Mouse (Mus musculus) midbrain, embryonic 13.5 days (tissue): ENCODE measurements around the gene Ttbk2. TPM values are rescaled to one million over a fixed set of nuclear protein-coding genes. Genes with fewer than 3 reads are reported as not detected.
A peak's percentile ranks its signal among the peaks of the same experiment; 100 is the strongest.

ENCODE experiments used
- ATAC-seq: fragments of 200-750 bp; cut with Nextera tagmentation; 2 replicates; pipeline ENCODE4 v1.8.0; 2017; ENCODE audit warnings: mild to moderate bottlenecking, moderate TSS enrichment, moderate library complexity
- H3K27ac ChIP-seq: fragments of 300-500 bp; sonication (generic); 2 replicates; pipeline ENCODE4 v1.5.1; 2015; ENCODE audit warnings: inconsistent platforms, mild to moderate bottlenecking, moderate library complexity
- H3K27me3 ChIP-seq: fragments of 300-500 bp; sonication (generic); 2 replicates; pipeline ENCODE4 v1.6.1; 2015; ENCODE audit warnings: mild to moderate bottlenecking, inconsistent platforms
- H3K36me3 ChIP-seq: fragments of 300-500 bp; sonication (generic); 2 replicates; pipeline ENCODE4 v1.6.1; 2015; ENCODE audit warnings: mild to moderate bottlenecking, inconsistent platforms
- H3K4me1 ChIP-seq: fragments of 300-500 bp; sonication (generic); replicated peaks from 2 replicates; pipeline ENCODE4 v1.6.1; 2015; ENCODE audit warnings: inconsistent platforms
- H3K4me2 ChIP-seq: fragments of 300-500 bp; sonication (generic); replicated peaks from 2 replicates; pipeline ENCODE4 v1.6.1; 2015; ENCODE audit warnings: moderate library complexity, mild to moderate bottlenecking, inconsistent platforms
- H3K4me3 ChIP-seq: fragments of 300-500 bp; sonication (generic); replicated peaks from 2 replicates; pipeline ENCODE4 v1.5.1; 2015; ENCODE audit warnings: mild to moderate bottlenecking, inconsistent platforms
- H3K9ac ChIP-seq: fragments of 300-500 bp; sonication (generic); replicated peaks from 2 replicates; pipeline ENCODE4 v1.6.1; 2015; ENCODE audit warnings: mild to moderate bottlenecking, inconsistent platforms
- H3K9me3 ChIP-seq: fragments of 300-500 bp; sonication (generic); 2 replicates; pipeline ENCODE4 v1.6.1; 2016; ENCODE audit warnings: mild to moderate bottlenecking, inconsistent platforms
- WGBS: fragments of 180-500 bp; shearing (Covaris S2); methylation state at CpG from one replicate; pipeline ENCODE4 v1.1.7; 2015; 5-methylcytosine and 5-hydroxymethylcytosine counted together
- polyA plus RNA-seq: library from polyadenylated mRNA; unstranded; fragments of >200 nt; fragmentation: Nextera tagmentation; extraction: Ambion mirVana; gene quantifications from 2 replicates; pipeline ENCODE4 v1.2.1, GENCODE M21; 2015

The Ttbk2 gene
- polyA plus RNA-seq, 1 experiment from 2014 or later: 12.0 TPM

DNA sequence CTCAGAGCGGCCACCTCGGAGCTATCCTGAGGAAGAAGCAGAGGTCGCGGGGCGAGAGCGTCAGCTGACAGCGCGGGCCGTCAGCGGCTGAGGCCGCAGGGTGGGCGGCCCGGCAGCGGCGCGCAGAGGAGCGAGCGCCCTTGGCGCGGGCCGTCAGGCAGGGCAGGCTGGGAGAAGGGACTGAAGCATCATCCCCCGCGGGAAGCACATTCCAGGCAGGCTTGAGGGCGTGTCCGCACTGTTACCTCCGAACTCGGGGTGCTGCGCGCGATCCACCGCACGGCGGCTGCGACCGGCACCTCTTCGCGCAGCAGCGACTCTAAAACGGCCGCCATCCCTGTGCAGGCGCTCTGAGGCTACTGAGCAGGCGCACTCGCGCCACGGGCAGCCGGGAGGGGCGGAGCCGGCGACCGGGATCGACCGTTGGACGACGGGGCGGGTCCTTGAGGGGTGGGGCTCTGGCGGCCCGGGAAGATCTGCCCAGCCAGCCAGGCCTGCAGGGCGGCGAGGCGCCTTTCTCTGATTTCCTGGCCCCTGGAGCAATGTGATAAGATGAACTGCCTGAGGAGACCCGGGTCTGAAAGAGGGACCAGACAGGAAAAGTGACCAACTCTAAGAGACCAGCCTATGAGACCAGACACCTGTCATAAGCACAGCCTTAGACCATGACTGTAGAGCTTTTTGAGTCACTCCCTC lies 119.1 kb downstream of the Ttbk2 start:
- under 1% methylated on average over 61 of the region's 61 CpGs for WGBS
- no peaks in the 10 kb centered on the region for H3K27me3 ChIP-seq
- H3K36me3 ChIP-seq: peaks cover 27% of the 10 kb centered on the region

GRCm38 (mm10) chr2:120730639-120731166 lies 119.7 kb downstream of the Ttbk2 start:
- ATAC-seq: peak; percentile 46
- under 1% methylated on average over 46 of the region's 50 CpGs for WGBS
- no peaks in the 10 kb centered on the region for H3K27me3 ChIP-seq

More for the DNA sequence above, 119.1 kb downstream of the Ttbk2 start:
- peak; percentile 99 for ATAC-seq
- no peaks in the 10 kb centered on the region for H3K9me3 ChIP-seq
- H3K4me3 ChIP-seq: peak overlapping the region; percentile 93
- H3K27ac ChIP-seq: peak overlapping the region; percentile 93
- peak overlapping the region; percentile 93 for H3K9ac ChIP-seq
- peaks cover 36% of the 10 kb centered on the region for H3K4me1 ChIP-seq
- peak overlapping the region; percentile 89 for H3K4me2 ChIP-seq

GRCm38 (mm10) chr2:120729775-120730585 lies 120.4 kb downstream of the Ttbk2 start:
- Histone ChIP-seq H3K27me3 (no peaks in the 10 kb centered on the region), H3K4me3 (peak overlapping the region; percentile 93), H3K36me3 (peaks cover 38% of the 10 kb centered on the region), H3K4me2 (peak overlapping the region; percentile 89), H3K9me3 (no peaks in the 10 kb centered on the region), H3K9ac (peak overlapping the region; percentile 93), H3K4me1 (peaks cover 36% of the 10 kb centered on the region), H3K27ac (no peak overlapping the region)
- ATAC-seq: no peak
- WGBS: 10% methylated on average over 23 of the region's 23 CpGs

More at GRCm38 (mm10) chr2:120730639-120731166, 119.7 kb downstream of the Ttbk2 start:
- peak overlapping the region; percentile 89 for H3K4me2 ChIP-seq
- H3K4me1 ChIP-seq: peaks cover 36% of the 10 kb centered on the region
- H3K9ac ChIP-seq: peak overlapping the region; percentile 93
- no peaks in the 10 kb centered on the region for H3K9me3 ChIP-seq
- H3K36me3 ChIP-seq: peaks cover 31% of the 10 kb centered on the region
- H3K27ac ChIP-seq: peak overlapping the region; percentile 93
- H3K4me3 ChIP-seq: peak overlapping the region; percentile 93

- no peak overlapping the region for H3K4me2 ChIP-seq
- H3K4me3 ChIP-seq: no peak overlapping the region
- H3K4me1 ChIP-seq: peaks cover 13% of the 10 kb centered on the region
- H3K27ac ChIP-seq: no peak overlapping the region
- no peak for ATAC-seq
- H3K9ac ChIP-seq: no peak overlapping the region
- no peaks in the 10 kb centered on the region for H3K9me3 ChIP-seq
- peaks cover 89% of the 10 kb centered on the region for H3K36me3 ChIP-seq
- 86% methylated on average over 6 of the region's 6 CpGs for WGBS
- H3K27me3 ChIP-seq: no peaks in the 10 kb centered on the region
Measured at GRCm38 (mm10) chr2:120724176-120724575, 126.2 kb downstream of the Ttbk2 start.

- H3K4me2 ChIP-seq: no peak overlapping the region
- H3K9me3 ChIP-seq: no peaks in the 10 kb centered on the region
- no peak overlapping the region for H3K27ac ChIP-seq
- H3K36me3 ChIP-seq: peaks cover 93% of the 10 kb centered on the region
- H3K4me3 ChIP-seq: no peak overlapping the region
- no peaks in the 10 kb centered on the region for H3K27me3 ChIP-seq
- no peak for ATAC-seq
- no peak overlapping the region for H3K9ac ChIP-seq
- peaks cover 7% of the 10 kb centered on the region for H3K4me1 ChIP-seq
- WGBS: 80% methylated on average over 4 of the region's 4 CpGs
Measured at GRCm38 (mm10) chr2:120723621-120724020, 126.8 kb downstream of the Ttbk2 start.

DNA sequence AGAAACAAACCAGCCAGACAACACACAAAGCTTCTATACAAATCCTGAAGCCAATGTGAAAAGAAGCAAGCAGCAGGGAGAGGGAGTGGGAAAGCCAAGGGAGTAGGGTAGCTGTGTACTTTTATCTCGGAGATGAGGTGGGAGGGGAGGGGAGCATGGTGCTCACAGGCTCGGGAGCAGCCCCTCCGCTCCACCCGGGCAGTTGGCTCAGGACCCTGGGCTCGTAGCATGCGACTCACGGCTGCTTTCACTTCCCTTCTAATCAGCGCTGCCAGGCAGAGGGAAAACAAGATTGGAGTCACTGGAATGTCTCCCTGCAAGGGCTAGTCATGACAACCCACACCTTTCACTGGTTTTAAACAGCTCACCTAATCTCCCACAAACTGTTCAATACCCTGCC lies 127.9 kb downstream of the Ttbk2 start:
- ATAC-seq: no peak
- no peaks in the 10 kb centered on the region for H3K9me3 ChIP-seq
- H3K9ac ChIP-seq: no peak overlapping the region
- no peak overlapping the region for H3K27ac ChIP-seq
- H3K36me3 ChIP-seq: peaks cover 93% of the 10 kb centered on the region
- 84% methylated on average over 8 of the region's 8 CpGs for WGBS
- no peak overlapping the region for H3K4me2 ChIP-seq
- H3K27me3 ChIP-seq: no peaks in the 10 kb centered on the region
- H3K4me1 ChIP-seq: no peaks in the 10 kb centered on the region
- H3K4me3 ChIP-seq: no peak overlapping the region

DNA sequence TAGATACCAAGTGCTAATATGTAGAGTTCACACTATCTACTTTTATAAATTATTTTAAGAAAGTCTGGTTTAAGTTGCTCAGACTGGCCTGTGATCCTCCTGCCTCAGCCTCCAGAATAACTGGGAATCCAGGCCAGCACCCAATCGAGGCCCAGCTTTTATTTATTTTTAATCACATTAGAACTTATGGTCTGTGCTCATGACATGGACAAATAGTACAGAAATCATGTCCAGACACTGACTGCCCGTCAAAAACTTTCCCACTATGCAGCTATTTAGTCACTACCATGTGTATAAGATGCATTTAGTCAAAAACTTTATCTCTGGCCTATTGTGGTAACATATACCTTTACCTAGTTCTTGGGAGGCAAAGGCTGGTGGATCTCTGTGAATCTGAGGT lies 128.5 kb downstream of the Ttbk2 start:
- ATAC-seq: no peak
- Histone ChIP-seq H3K27ac (no peak overlapping the region), H3K9ac (no peak overlapping the region), H3K27me3 (no peaks in the 10 kb centered on the region), H3K4me2 (no peak overlapping the region), H3K9me3 (no peaks in the 10 kb centered on the region), H3K4me3 (no peak overlapping the region), H3K4me1 (no peaks in the 10 kb centered on the region), H3K36me3 (peaks cover 93% of the 10 kb centered on the region)
- WGBS: 97% methylated on average over 2 of the region's 2 CpGs

DNA sequence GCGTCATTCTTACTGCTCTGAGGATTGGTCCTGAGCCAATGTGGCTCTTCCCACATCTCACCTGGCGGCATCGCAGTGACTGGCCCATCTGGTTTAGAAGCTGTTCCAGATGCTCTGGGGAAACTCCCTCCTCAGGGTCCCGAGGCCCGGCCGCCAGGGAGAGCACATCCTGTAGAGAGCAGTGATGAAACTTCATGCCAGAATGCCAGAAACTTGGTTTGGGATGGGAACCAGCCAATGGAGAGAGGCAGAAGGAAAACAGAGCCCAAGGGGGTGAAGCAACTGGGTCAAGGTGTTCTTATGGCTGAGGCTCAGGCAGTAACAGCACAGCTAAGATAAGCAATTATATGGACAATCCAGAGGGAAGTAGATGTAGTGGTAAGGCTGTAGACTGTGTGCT lies 129.6 kb downstream of the Ttbk2 start:
- H3K4me1 ChIP-seq: no peaks in the 10 kb centered on the region
- no peak overlapping the region for H3K4me2 ChIP-seq
- no peaks in the 10 kb centered on the region for H3K9me3 ChIP-seq
- H3K27ac ChIP-seq: no peak overlapping the region
- peaks cover 91% of the 10 kb centered on the region for H3K36me3 ChIP-seq
- H3K4me3 ChIP-seq: no peak overlapping the region
- no peak for ATAC-seq
- WGBS: 94% methylated on average over 6 of the region's 6 CpGs
- no peaks in the 10 kb centered on the region for H3K27me3 ChIP-seq
- no peak overlapping the region for H3K9ac ChIP-seq

DNA sequence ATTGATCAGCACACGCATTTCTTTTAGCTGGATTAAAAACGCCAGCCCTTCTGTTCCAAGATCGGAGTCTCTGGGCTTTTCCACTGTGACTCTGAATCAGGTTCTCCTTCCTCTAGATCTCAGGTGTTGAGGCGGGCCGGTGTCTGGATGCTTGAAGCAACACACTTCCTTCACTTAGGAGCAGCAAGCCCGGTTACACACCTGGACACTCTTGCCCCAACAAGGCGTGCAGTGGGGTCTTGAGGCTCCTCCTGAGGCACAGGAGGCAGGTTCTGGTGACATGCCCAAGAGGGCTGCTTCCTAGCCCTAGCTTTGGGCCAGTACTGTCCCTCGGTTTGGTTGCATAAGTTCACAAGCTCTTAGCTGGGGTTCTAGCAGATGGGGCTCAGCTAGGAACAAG lies 131.9 kb downstream of the Ttbk2 start:
- WGBS: 95% methylated on average over 8 of the region's 8 CpGs

GRCm38 (mm10) chr2:120713441-120713840 lies 137.0 kb downstream of the Ttbk2 start:
- no peak overlapping the region for H3K27ac ChIP-seq
- H3K4me2 ChIP-seq: no peak overlapping the region
- peaks cover 66% of the 10 kb centered on the region for H3K36me3 ChIP-seq
- no peaks in the 10 kb centered on the region for H3K9me3 ChIP-seq
- H3K4me1 ChIP-seq: no peaks in the 10 kb centered on the region
- no peak overlapping the region for H3K9ac ChIP-seq
- 98% methylated on average over 3 of the region's 3 CpGs for WGBS
- H3K4me3 ChIP-seq: no peak overlapping the region
- no peak for ATAC-seq
- H3K27me3 ChIP-seq: no peaks in the 10 kb centered on the region

More for the DNA sequence above, 131.9 kb downstream of the Ttbk2 start:
- Histone ChIP-seq H3K9me3 (no peaks in the 10 kb centered on the region), H3K4me1 (no peaks in the 10 kb centered on the region), H3K27ac (no peak overlapping the region), H3K27me3 (no peaks in the 10 kb centered on the region), H3K36me3 (peaks cover 87% of the 10 kb centered on the region), H3K4me3 (no peak overlapping the region), H3K9ac (no peak overlapping the region), H3K4me2 (no peak overlapping the region)
- ATAC-seq: no peak

- Histone ChIP-seq H3K9ac (no peak overlapping the region), H3K4me2 (no peak overlapping the region), H3K4me3 (no peak overlapping the region), H3K9me3 (no peaks in the 10 kb centered on the region), H3K36me3 (peaks cover 51% of the 10 kb centered on the region), H3K27ac (no peak overlapping the region), H3K27me3 (no peaks in the 10 kb centered on the region), H3K4me1 (no peaks in the 10 kb centered on the region)
- no peak for ATAC-seq
- 95% methylated on average over 3 of the region's 3 CpGs for WGBS
Measured at GRCm38 (mm10) chr2:120710948-120711347, 139.5 kb downstream of the Ttbk2 start.

DNA sequence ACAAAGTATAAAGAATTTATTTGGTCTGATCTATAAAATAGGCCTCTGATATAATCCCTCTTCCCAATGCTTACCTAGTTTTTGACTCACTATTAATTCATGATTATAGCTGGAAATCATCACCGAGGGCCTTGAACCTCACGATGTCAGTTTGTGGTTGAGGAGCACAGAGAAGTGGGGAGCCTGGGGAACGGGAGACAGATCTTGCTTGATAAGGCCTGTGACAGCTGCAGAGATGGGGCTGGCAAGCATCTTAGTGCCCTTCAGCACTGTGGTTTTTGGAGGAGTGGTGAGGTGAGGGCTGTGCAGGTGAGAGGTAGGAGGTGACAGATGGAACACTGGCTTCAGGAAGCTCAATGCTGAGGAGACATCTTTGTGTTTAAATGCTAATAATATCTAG lies 140.2 kb downstream of the Ttbk2 start:
- no peak for ATAC-seq
- Histone ChIP-seq H3K36me3 (peaks cover 47% of the 10 kb centered on the region), H3K4me1 (no peaks in the 10 kb centered on the region), H3K27ac (no peak overlapping the region), H3K4me2 (no peak overlapping the region), H3K9ac (no peak overlapping the region), H3K27me3 (no peaks in the 10 kb centered on the region), H3K9me3 (no peaks in the 10 kb centered on the region), H3K4me3 (no peak overlapping the region)
- 90% methylated on average over 3 of the region's 3 CpGs for WGBS
